Mouse (Mus musculus) R1 (cell line): ENCODE data around the gene Ctsk.
A peak's percentile ranks its signal among the peaks of the same experiment; 100 is the strongest.

Experiments used
- DNase-seq: peaks from one replicate; pipeline ENCODE4 v3.0.0-alpha.2; 2018; ENCODE audit warnings: low read depth, low spot score

The Ctsk gene

DNA sequence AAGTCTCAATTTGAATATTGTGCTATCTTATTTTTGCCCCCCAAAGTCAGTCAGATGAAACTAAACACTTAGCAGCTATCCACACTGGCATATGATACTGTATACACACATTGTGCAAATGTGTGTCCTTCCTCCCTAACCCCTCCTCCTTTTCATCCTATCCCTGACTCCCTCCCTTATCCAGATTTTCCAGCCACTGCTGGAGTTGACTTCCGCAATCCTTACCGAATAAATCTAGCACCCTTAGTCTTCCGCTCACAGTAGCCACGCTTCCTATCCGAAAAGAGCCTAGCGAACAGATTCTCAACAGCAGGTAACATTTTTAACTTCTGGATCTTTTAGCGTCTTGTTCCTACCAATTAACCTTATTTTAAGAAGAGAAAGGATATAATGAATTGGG lies at the start of gene Ctsk:
Ctsk (plus strand) TSS at position 233 of the 400 bp plus-strand sequence.
- no peak for DNase-seq

DNA sequence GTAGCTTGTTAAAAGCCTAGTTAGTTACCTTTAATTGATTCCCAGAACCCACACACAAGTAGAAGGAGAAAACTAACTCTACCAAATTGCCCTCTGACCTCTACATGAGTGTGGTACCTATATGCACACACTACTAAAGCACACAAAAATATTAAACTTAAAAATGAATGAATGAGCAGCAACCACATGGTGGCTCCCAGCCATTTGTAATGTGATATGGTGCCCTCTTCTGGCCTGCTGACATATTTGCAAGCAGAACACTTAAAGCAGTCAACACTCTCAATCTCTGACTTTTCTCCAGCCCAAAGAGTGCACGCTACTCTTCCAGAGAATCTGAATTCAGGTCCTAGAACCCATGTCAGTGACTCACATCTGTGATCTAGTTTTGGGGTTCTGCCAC lies 48.6 kb upstream of the Ctsk start:
- DNase-seq: peak; percentile 64

DNA sequence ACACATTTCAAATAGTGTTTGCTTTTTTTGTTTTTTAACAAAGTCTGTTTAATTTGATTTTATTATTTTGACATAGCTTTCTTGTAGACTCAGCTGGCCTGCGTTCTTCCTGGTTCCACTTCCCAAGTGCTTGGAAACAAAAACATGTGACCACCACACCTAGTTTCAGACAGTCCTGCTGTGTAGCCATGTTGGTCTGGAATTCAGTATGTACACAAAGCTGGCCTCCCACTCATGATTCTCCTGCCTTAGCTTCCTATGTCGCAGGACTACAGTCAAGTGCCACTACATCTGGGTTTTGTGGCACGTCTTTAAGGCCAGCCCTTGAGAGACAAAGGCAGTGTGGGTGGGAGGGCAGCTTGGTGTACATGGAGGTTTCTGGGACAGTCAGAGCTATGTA lies 48.1 kb upstream of the Ctsk start:
- no peak for DNase-seq

DNA sequence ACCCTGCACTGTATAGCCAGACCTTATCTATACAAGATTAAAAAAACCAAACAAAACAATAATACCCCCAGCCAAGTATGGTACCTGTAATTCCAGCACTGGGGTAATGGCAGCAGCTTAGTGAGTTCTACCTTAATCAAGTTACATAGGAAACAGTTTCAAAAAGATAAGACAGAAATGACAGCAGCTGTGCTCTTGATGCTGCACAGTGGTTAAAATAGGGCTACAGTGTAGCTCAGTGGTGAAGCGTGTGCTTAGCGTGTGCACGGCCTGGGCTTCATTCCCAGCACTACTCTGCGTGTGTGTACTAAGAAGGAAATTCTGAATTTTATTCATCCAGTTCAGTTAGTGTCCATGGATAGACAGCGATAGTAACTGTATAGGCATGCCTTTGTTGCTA lies 42.7 kb upstream of the Ctsk start:
- DNase-seq: no peak

DNA sequence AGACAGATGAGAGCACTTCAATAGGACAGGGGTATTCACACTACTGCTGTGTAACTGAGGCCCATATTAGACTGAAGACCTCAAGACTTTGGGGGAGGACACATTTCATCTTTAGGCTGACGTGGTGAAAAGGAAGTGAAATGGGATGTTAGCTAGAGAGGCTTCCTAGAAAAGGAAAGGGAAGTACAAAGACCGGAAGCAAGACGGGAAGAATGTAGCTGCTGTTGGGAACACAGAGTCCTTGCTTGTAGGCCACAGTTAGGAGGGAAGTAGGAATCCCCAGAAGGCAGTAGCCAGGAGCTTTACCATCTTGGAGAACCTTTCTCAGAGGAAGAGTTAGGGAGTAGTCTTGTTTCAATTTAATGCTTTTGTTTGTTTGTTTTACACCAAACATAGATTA lies 41.3 kb upstream of the Ctsk start:
- DNase-seq: no peak

DNA sequence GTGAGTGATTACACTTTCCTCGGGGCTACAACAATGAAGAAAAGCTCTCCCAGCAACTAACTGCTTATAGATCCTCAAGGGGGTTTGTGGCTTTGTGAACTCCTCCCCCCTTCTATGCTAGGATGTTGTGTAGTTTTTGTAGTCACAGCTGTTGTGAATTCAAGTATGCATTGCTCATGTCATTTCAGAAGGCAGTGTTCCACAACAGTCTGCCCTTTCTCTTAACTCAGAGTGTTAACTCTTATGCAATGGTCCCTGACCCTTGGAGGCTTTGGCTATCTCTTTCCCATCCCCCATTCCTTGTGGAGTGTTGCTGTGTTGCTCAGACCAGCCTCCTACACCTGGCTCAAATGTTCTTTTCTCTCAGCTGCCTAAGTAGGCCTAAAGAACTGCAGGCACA lies 39.7 kb upstream of the Ctsk start:
- no peak for DNase-seq

DNA sequence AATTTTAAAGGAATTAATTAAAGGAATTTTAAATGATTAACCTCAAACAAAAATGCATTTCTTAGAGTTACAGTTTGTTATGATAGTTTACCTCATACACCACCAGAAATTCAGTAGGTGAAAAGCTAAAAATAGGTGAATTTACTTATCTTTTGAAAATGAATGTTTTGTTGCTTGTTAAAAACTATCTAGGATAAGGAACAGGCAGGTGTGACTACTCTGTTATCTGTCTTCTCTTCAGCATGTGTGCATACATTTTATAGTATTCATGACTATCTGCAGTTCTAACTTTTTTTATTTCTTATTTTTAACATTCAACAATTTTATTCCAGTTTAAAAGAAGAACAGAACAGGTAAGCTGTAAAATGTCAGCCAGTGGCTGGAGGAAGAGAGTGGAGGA lies 35.2 kb upstream of the Ctsk start:
- no peak for DNase-seq

DNA sequence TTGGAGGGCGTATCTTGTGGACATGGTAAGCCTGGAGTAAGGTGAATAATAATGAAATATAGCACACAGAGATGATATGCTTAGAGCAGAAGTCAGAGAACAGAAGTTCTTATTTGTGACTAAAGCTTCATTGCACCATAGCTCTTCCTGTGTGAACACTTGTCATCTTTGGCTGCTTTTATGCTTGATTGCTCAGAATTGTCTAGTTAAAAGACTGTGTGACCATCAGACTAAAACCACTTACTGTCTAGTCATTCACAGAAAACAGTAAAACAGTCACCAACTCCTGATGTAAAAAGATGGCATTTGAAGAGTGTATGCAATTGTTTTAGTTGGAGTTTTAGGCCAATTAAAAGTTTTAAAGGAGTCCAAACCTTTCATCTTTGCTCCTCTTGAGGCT lies 20.1 kb upstream of the Ctsk start:
- DNase-seq: no peak

DNA sequence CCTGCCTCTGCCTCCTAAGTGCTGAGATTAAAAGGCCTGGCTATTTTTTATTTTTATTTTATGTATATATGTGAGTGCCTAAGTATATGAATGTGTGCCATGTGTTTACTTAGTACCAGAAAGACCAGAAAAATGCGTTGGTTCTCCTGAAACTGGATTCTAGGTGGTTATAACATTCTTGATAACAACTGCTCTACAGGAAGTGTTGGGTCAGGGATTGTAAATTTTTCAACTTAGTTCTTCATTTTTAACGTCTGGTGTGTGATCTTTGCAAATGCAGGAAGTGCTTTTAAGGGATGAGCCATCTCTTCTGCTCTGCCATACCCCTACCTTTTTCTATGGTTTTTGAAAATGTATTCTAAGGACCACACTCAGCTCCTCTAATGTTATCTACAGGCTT lies 12.6 kb upstream of the Ctsk start:
- no peak for DNase-seq

DNA sequence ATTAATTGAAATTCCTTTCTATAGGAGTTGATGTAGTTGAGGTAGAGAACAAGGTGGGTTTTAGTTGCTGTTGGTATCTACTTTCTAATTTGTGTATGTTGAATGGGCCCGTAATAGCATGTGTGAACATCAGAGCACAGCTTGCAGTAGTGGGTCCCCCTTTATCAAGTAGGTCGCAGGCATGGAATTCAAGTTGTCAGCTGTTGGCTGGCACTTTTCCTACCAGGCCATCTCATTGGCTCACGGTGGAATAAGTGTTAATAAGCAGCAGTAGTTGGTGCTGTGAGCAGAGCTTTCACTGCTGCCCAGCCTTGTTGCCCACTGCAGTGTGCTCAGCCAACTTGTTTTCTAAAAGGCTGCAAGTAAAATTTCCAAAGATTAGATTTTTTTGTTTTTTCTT lies 10.4 kb upstream of the Ctsk start:
- no peak for DNase-seq

DNA sequence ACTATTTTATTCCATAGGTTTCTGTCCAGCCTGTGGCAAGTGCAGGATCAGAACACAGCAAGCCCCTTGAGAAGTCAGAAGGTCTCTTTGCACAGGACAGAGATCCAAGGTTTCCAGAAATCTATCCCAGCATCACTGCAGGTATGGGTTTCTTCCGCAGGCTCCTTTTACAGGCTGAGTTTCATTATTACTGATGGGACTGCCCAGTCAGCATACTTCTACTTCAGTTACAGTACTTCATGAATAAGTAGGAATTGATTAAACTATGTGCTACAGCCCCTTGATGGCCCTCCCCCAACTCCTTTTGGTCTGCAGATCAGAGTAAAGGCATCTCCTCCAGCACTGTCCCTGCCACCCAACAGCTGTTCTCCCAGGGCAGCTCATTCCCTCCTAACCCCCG lies 8.8 kb upstream of the Ctsk start:
- DNase-seq: no peak

DNA sequence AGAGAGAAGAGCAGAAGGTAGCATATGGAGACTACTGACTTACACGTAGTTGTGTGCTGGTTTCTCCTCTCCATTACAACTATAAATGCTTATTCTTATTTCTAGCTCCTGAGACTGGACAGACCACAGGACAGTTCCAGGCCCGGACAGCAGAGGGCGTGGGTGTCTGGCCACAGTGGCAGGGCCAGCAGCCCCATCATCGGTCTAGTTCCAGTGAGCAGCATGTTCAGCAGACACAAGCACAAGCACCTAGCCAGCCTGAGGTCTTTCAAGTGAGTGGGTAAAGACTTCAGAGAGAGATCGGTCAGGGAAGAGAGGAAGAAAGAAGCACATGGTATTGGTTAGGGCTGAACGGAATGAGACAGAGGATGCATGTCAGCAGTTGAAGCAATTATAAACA lies 4.7 kb upstream of the Ctsk start:
- no peak for DNase-seq

DNA sequence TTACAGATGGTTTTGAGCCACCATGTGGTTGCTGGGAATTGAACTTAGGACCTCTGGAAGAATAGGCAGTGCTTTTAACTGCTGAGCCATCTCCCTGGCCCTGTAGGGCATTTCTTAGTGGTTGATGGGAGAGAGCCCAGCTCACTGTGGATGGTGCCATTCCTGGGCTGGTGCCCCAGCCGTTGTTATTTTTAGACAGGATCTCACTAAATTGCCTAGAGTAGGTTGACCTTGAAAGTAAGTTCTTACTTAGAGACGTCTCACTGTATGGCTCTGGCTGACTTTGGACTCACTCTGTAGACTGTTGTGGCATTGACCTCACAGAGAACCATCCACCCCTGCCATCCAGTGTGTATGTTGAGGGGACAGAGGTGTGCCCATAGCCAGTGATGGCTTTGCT lies 827 bp upstream of the Ctsk start:
- no peak for DNase-seq

DNA sequence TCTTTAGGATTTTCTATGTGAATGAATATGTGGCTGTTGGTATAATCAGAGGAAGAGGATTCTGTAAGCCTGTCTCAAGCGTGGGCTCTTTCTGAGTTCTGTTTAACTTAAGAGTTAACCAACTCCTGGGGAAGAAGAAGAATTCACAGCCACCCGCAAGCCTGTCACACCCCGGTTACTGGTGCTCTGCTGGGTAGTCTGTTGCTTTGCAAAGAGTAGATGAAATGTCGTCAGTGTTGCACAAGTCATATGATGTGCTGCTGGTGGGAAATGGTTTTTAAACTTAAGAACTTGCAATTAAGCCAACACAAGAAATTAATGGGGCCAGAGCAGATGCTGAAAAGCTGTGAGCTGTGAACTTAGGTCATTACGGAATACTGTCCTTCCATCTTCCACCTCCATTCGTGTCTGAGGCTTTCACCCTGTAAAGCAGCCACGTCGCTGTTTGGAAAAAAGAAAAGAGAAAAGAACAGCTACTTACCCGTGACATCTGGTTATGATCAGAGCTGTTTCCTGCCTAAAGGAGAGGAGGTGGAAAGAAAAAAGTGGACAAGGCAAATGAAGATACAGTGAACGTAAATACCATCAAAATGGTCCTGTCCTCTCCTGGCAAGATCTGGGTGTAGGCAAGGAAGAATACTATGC lies 562 bp downstream of the Ctsk start:
- no peak for DNase-seq

DNA sequence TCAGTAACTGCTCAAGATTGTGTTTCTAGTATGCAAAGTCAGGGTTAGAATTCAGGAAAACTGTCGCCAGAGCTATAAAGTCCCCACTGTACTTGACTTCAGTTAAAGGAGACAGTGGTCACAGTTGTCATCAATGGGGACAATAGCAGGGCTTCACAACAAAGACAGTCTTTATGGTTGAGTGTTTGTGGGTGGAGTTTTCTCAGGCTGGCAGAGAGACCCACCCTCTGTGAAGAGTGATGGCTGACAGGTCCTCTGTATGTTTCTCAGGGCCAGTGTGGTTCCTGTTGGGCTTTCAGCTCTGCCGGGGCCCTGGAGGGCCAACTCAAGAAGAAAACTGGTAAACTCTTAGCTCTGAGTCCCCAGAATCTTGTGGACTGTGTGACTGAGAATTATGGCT lies 3.3 kb downstream of the Ctsk start:
- DNase-seq: no peak

DNA sequence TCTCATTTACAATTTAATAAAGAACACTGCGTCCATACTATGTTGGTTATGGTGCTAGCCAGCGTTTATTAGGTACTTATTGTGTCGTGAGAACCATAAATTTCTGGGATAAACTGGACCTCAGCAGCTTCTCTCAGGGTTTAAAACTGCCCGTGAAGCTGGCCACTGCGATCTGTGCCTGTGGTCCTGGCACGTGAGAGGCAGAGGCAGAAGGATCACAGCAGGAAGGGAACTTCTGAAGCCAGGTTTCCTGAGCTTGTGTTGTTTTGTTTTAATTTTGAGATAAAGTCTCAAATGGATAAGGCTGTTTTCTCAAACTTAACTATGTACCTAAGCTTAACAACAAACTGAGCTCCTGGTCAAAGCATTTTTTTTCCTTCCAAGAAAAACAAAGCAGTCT lies 10.3 kb downstream of the Ctsk start:
- no peak for DNase-seq

DNA sequence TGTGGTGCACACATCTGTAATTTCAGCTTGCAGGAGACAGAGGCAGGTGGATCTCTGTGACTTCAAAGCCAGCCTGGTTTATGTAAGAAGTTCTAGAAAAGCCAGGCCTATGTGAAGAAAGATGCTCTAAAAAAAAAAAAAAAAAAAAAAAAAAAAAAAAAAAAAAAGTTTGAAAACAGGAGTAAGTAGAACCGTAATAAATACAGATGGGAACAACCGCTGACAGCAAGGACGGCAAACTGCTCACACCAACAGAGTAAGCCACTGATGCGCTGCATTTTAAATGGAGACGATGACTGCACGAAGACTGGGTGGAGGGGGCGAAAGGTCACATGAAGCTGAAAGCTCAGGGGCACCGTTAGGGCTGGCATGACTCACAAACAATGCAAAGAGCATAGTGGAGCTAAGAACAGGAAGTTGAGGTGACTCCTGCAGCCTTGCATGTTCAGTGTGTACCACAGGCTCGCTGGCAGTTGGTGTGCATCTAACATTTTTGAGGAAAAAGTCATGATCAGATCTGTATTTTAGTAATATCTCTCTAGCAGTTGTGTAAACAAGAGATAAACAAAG lies 12.6 kb downstream of the Ctsk start:
- no peak for DNase-seq

DNA sequence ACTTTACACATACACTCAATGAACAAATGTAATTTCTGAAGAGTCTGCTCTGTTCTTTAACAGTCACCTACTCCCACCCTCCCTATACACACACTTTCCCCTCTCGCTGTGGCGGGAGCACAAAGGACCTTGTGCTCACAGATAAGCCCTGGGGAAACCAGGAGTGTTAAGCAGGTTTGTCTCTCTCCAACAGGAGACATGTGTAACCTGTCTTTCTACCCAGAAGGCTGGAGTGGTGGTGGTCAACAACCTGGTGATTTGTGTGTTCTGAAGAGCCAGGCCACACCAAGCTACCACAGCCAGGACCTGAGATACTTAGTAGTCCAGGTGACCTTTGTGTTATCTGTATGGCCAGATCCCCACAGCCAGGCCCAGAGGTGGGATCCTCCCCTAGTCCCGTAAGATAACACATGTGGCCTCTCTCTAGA lies 17.6 kb downstream of the Ctsk start:
- no peak for DNase-seq

DNA sequence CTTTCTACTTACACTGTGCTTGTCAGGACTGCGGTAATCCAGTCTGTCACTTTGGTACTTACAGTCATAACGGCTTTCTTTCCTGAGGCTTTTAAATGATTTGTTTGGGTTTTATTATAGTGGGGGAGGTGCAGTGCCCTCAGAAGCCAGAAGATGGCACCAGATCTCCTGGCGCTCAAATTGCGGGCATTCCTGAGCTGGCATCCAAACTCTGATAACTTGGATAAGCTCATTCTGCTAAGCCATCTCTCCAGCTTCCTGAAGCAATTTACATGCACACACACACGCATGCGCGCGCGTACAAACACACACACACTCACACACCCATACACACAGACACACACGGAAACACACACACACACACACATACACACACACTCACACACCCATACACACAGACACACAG lies 18.4 kb downstream of the Ctsk start:
- peak; percentile 76 for DNase-seq

DNA sequence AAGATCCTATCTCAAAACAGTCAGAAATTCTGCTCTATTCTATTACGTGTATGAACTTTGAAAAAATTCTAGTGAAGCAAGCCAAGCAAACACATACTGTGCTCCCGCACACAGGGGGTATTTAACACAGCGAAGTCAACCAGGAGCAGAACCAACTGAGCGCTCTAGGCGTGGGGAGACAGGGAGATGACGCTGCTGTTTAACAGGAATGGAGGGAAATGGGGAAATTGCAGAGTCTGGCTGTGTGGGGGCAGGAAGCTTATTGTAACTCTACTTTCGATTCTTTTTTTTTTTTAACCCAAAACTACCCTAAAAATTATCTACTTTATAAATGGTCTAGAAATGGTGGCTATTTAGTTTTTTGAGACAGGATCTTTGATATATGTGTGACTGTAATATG lies 19.8 kb downstream of the Ctsk start:
- DNase-seq: no peak

DNA sequence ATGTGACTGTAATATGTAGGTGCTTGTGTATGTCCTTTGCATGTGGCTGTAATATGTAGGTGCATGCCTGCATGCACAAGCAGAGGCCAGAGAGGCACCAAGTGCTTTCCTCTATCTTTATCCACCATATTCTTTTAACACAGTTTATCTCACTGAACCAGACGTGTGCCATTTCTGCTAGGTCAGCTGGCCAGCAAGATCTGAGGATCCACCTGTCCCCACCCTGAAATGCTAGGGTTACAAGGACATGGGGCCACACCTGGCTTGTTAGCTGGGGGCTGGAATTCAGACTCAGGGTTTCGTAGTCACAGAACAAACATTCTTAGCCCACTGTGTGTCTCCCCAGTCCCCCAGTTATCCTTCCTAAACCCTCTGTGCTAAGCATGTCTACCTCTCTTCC lies 20.3 kb downstream of the Ctsk start:
- DNase-seq: no peak

DNA sequence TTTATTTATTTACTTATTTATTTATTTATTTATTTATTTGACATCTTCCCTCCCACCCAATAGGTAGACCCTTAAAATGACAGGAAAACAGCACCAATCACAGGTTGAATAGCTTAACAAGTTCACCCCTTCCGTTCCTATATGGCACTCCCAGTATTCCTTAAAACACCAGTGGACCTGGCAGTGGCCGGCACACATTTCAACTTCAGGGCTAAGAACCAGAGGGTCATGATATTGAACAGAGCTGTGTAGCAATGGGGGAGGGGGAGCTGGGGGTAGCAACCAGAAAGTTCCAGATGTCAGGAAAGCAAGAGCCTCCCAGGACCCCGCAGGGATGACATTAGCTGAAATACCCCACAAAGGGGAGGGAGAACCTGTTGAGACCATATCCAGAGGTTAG lies 21.0 kb downstream of the Ctsk start:
- DNase-seq: no peak

DNA sequence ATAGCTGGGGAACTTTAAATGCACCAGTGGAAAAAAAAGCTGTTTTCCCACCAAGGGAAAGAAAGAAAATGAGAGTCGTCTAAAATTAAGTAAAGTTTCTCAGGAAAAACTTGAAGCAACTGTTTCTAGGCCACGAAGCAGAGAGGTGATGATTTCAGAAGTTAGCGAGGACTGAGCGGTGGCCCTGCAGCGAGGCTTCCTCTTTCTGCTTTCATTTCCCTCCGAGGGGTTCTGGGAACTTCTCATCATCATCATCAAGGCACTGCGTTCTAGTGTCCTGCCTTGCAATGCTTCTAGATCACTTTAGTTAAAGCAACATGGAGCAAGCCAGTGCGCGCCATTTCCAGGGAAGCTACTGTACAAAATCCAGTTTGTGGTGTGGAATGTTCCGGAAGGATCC lies 22.1 kb downstream of the Ctsk start:
- DNase-seq: no peak

DNA sequence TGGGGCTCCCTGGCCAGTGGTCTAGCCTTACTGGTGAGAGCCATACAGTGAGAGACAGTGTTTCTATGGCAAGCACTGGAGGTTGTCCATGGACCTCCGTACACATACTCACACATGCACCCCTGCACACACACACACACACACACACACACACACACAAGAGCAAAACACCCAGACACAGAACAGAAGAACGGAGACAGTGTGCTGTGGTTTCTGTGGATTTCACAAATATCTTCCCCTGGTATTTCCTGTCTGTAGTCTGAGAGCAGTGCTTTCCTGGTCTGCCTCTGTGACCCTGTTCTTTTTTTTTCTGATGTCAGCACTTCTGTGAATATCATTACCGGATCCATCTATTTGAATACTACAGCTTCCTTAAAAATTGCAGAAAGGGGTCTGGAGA lies 24.6 kb downstream of the Ctsk start:
- no peak for DNase-seq
